Mouse (Mus musculus): ENCODE data around the gene 1700001C19Rik.

DNA sequence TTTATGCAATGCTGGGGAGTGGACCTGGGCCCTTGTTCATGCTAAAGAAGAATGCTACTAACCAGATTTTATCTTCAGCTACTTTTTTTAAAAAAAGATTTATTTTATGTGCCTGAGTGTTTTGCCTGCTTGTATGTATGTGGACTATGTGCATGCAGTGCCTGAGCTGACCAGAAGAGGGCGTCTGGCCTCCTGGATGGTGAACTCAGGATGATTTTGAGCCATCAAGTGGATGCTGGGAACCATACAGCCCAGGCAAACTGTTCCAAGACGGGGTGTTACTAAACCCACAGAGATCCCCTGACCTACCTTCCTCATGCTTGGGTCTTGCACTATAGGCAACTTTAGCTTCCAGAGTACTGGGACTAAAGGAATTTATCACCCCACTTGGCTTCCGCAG, 38.5 kb upstream of the 1700001C19Rik start:
- no peak for TF ChIP-seq CTCF (IDR thresholded peaks at IDR 0.05; ENCODE audit: borderline replicate concordance, insufficient read depth, low read depth, low read length)
- no peak for TF ChIP-seq POLR2A (IDR thresholded peaks at IDR 0.05; ENCODE audit: borderline replicate concordance, insufficient read depth, low read length)
